Mouse (Mus musculus) heart, adult 8-10 months (tissue): ENCODE data around the gene Zfp963. TPM values are rescaled to one million over a fixed set of nuclear protein-coding genes. Genes with fewer than 3 reads are reported as not detected.
A peak's percentile ranks its signal among the peaks of the same experiment; 100 is the strongest.
"Not testable (repeated sequence)": the region's sequence is repeated elsewhere in the genome, so short reads cannot be mapped to it uniquely, and the experiment has no call there.

Experiments used
- DNase-seq: peaks from one replicate; pipeline ENCODE4 v3.0.0; 2022; ENCODE audit warnings: low spot score
- total RNA-seq, 4 experiments: library from RNA; stranded (reverse); gene quantifications; 2 replicates each; pipeline ENCODE4 v1.2.4; 2022

Gene Zfp963
- total RNA-seq, 4 experiments from 2014 or later = 2.1 to 2.9 (median 2.6) TPM

DNA sequence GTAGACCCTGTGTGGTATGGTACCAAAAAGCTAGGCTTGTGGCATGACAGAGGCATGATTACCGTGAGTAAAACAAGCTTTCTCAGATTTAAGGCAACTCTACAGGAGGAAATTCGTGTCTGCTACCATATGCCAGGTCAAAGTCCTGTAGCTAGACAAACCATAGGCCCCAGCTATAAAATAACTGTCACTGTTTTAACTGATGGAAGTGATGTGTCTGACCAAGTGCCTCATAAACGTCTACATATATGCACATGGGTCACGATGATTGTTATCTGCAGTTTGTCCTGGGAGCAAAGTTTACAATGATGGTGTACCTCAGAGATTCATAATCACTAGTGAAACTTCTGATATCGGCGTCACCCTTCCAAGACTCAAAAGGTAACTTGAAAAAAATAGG, 9.0 kb downstream of the Zfp963 start:
- no peak for DNase-seq

DNA sequence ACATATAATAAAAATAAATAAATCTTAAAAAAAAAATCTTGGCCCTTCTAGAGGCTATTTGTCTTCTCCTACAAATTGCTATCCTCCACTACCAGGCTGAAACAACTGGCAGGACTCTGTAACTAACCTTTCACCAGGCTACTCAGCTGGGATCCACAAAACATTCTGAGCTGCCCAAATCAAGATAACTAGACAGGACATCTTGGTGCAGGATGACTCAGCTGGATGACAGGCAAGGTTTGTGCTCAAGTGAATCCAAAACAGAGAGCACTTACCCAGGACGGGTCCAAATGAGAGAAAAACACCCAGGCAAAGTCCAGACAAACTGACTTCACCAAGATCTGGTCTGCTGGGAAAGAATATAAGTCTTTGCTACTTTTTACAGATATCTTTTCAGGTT, 14.3 kb downstream of the Zfp963 start:
- no peak for DNase-seq

DNA sequence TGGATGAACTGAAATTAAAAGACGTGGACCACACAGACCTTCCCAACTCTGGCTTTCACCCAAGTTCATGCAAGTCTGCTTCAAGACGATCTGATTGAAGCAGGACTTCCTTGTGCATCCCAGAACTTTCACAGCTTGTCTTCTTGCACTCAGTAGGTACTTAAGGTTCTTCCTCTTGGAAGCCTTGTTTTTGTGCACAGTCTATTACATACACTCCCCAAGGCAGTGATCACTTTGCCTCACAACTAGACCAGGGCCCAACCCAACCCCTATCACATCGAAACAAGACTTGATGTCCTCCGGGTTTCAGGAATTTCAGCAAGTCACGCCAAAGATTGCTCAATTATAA, 32.6 kb downstream of the Zfp963 start:
- no peak for DNase-seq

DNA sequence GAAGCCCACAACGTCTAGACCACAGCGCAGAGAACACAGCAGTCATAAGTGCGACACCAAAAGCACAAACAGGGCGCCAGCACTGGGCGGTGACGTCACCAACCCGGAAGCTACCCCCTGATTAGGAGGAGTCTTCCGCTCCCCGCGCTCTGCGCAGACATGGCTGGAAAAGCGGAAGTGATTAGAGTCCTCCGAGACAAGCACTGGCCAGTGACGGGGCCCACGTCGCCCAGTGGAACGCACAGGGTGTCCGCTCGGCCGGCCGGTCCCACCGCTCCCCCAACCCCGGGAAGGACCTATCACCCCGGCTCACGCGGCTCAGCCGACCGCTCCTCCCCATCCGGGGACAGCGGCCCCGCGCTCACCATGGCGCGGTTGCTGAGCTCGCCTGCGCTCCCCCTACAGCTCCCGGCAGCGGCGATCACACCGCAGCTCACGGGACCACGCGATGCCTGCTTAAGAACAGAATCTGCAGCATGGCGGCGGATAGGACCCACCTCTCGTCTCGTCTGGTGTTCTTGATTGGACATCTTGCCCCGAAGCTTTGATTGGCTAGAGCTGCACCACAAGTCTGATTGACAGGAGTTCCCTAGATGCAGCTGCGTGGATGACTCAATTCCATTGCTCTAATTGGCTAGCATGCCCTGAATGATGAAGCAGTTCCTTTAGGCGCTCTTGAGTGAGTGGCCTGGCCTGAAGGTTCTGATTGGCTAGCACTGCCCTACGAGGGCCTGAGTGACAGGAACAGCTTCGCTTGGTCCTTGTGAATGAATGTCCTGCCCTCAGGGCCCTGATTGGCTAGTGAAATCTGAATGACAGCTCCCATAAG, 33.2 kb downstream of the Zfp963 start:
- peak; percentile 99 for DNase-seq

DNA sequence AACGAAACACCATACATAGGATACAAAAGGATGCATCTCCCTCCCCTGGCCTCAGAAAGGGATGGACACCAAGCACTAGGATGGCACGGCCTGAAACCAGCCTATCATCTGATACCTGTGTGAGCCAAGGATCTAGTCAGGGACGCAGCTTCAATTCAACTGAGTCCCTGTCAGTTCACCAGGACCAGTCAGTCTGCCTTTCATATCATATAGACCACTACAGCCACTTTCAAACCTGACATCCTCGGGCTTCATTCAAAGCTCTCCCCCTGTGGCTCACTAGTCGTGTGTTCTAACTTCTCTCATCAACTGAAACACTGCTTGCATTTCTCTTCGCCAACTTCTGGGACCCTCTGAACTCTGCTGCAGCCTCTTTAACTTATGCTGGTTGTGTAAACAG, 34.4 kb downstream of the Zfp963 start:
- no peak for DNase-seq

DNA sequence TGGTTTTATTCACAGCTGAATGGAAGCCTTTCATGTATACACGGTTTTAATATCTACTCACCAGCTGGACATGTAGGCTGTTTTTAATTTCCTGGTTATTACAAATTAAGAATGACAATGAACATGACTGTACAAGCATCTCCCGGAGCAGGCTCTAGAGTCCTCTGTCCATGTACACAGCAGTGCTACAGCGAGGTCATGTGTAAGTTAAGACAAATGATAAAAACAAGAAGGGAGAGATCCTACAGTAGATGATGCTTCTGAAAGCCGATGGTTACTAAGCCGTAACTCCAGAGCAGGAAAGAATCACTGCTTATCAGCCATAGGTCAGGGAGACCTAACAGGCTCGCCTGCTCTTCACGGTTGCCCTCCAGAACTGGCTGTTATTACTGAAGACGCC, 36.3 kb downstream of the Zfp963 start:
- DNase-seq = no peak

DNA sequence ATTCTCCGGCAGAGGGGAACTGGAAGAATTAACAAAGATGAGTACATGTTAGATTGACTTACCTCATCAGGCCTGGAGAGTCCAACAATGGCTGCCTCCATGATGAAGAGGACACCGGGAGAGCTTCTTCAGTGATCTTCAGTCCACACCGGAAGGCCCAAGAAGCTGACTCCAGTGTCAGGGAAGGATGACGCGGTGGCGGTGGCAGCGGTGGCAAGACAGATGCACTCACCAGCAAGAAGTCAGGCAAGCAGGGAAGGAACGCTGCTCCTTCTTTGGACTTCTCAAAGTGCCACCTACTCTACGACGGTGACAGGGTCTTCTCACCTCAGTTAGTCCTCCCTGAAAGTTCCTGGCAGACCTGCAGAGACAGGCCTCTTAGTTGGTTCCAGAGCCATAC, 39.1 kb downstream of the Zfp963 start, which contains the start of gene Zfp869:
TSS of gene Zfp869 (minus strand) at position 101 of the 400 bp plus-strand sequence.
- not testable (repeated sequence) for DNase-seq

DNA sequence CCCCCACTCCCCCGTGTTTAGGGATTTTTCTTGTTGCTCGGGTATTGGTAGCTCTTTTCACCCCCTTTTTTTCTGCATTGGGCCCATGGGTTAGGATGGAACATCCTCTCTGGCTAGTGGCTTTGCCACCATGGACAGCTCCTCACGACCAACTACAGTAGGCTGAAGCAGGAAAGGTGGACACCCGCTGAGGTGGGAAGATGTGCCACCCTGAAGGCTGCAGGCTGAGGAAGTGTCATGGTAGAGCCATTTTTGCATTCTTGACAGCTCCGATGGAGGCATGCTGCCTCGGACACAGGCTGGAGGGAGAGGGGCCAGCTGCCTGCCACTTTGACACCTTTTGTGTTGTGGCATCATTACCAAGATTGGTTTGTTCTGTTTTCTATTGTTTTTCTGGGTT, 48.0 kb downstream of the Zfp963 start:
- no peak for DNase-seq

Other genes with a start within 250 kb of the Zfp963 start
- not detected for gene Gm7697, start 227.0 kb downstream of the Zfp963 start, total RNA-seq
- gene Zfp868, start 124.4 kb downstream of the Zfp963 start, total RNA-seq = 1 to 10 TPM; 6.5 to 8.4 (median 7.3) TPM
- gene Zfp964, start 95.5 kb downstream of the Zfp963 start, total RNA-seq = 1 to 10 TPM; 1.2 to 1.3 (median 1.3) TPM
- 10 to 100 TPM; 13.5 to 19.5 (median 14.7) TPM for gene Zfp869, start 39.2 kb downstream of the Zfp963 start, total RNA-seq
- 1 to 10 TPM in 2 of 4 experiments, under 1 TPM in 1, not detected in 1; 0.57 to 1.9 (median 1.1) TPM for gene Gm20422, start 24.9 kb upstream of the Zfp963 start, total RNA-seq
- gene Atp13a1, start 41.2 kb upstream of the Zfp963 start, total RNA-seq = 10 to 100 TPM; 12.5 to 13.6 (median 13.4) TPM
- 10 to 100 TPM; 13.7 to 15.6 (median 15.0) TPM for gene Zfp866, start 41.2 kb upstream of the Zfp963 start, total RNA-seq
- 1 to 10 TPM; 4.1 to 6.9 (median 4.8) TPM for gene Gmip, start 58.7 kb upstream of the Zfp963 start, total RNA-seq
- under 1 TPM in 3 of 4 experiments, not detected in 1; 0.22 to 0.31 (median 0.26) TPM for gene Lpar2, start 72.5 kb upstream of the Zfp963 start, total RNA-seq
- under 1 TPM in 2 of 4 experiments, not detected in 2; 0.29 to 1.00 TPM for gene Pbx4, start 82.5 kb upstream of the Zfp963 start, total RNA-seq
- gene Cilp2, start 137.7 kb upstream of the Zfp963 start, total RNA-seq = 1 to 10 TPM; 1.3 to 3.1 (median 2.4) TPM
- gene Tssk6, start 152.2 kb upstream of the Zfp963 start, total RNA-seq = under 1 TPM in 1 of 4 experiments, not detected in 3; 0.19 TPM
- 100 to 1,000 TPM; 373 to 528 (median 455) TPM for gene Ndufa13, start 152.6 kb upstream of the Zfp963 start, total RNA-seq
- 10 to 100 TPM in 3 of 4 experiments, 1 to 10 TPM in 1; 9.5 to 16.7 (median 13.2) TPM for gene Yjefn3, start 152.7 kb upstream of the Zfp963 start, total RNA-seq
- gene Gatad2a, start 246.4 kb upstream of the Zfp963 start, total RNA-seq = 10 to 100 TPM; 28.0 to 31.2 (median 30.0) TPM